Mouse (Mus musculus): Measurements from ENCODE around the gene Mgat4b. TPM values are rescaled to one million over a fixed set of nuclear protein-coding genes. Genes with fewer than 3 reads are reported as not detected.
A peak's percentile ranks its signal among the peaks of the same experiment; 100 is the strongest.

Mgat4b gene
- polyA plus RNA-seq, 1 experiment from 2014 or later = 19.5 TPM

- WGBS = 88% methylated on average over 3 of the region's 3 CpGs
- H3K27me3 ChIP-seq (ENCODE audit: control insufficient read depth, insufficient read depth, low read length) = no peaks in the 10 kb centered on the region
- H3K4me3 ChIP-seq (ENCODE audit: low read depth, low read length) = no peak overlapping the region
- H3K9ac ChIP-seq (replicated peaks; ENCODE audit: low read length) = no peak overlapping the region
- ATAC-seq (replicated peaks; ENCODE audit: insufficient number of reproducible peaks, low FRiP score, low TSS enrichment, low read depth) (no peak), DNase-seq (ENCODE audit: low spot score) (no peak)
- no peak overlapping the region for H3K27ac ChIP-seq (replicated peaks; ENCODE audit: low read depth, low read length)
- no peak overlapping the region for H3K4me2 ChIP-seq (ENCODE audit: low read depth, low read length)
- no peaks in the 10 kb centered on the region for H3K9me3 ChIP-seq (replicated peaks; ENCODE audit: control insufficient read depth, low read length)
- H3K36me3 ChIP-seq (replicated peaks; ENCODE audit: control insufficient read depth, insufficient read depth, low read depth, low read length) = peaks cover 19% of the 10 kb centered on the region
- H3K4me1 ChIP-seq (ENCODE audit: control insufficient read depth, insufficient read depth, low read length) = no peaks in the 10 kb centered on the region; the same call in 1 of the 2 replicates
These were observed 5.3 kb upstream of the Mgat4b start for GRCm38 (mm10) chr11:50205434-50205833.

GRCm38 (mm10) chr11:50206037-50206436 lies 4.7 kb upstream of the Mgat4b start:
- WGBS = 88% methylated on average over 2 of the region's 2 CpGs
- Histone ChIP-seq H3K4me2 (ENCODE audit: low read depth, low read length) (no peak overlapping the region), H3K4me3 (ENCODE audit: low read depth, low read length) (no peak overlapping the region), H3K27ac (replicated peaks; ENCODE audit: low read depth, low read length) (no peak overlapping the region), H3K27me3 (ENCODE audit: control insufficient read depth, insufficient read depth, low read length) (no peaks in the 10 kb centered on the region), H3K9me3 (replicated peaks; ENCODE audit: control insufficient read depth, low read length) (no peaks in the 10 kb centered on the region), H3K4me1 (ENCODE audit: control insufficient read depth, insufficient read depth, low read length) (no peaks in the 10 kb centered on the region; the same call in 1 of the 2 replicates), H3K36me3 (replicated peaks; ENCODE audit: control insufficient read depth, insufficient read depth, low read depth, low read length) (peaks cover 14% of the 10 kb centered on the region), H3K9ac (replicated peaks; ENCODE audit: low read length) (no peak overlapping the region)
- no peak for ATAC-seq (replicated peaks; ENCODE audit: insufficient number of reproducible peaks, low FRiP score, low TSS enrichment, low read depth)
- no peak for DNase-seq (ENCODE audit: low spot score)

GRCm38 (mm10) chr11:50207344-50207743 lies 3.3 kb upstream of the Mgat4b start:
- Histone ChIP-seq H3K27ac (replicated peaks; ENCODE audit: low read depth, low read length) (no peak overlapping the region), H3K4me1 (ENCODE audit: control insufficient read depth, insufficient read depth, low read length) (no peaks in the 10 kb centered on the region; the same call in 1 of the 2 replicates), H3K9me3 (replicated peaks; ENCODE audit: control insufficient read depth, low read length) (no peaks in the 10 kb centered on the region), H3K4me2 (ENCODE audit: low read depth, low read length) (no peak overlapping the region), H3K27me3 (ENCODE audit: control insufficient read depth, insufficient read depth, low read length) (no peaks in the 10 kb centered on the region), H3K9ac (replicated peaks; ENCODE audit: low read length) (no peak overlapping the region), H3K4me3 (ENCODE audit: low read depth, low read length) (no peak overlapping the region), H3K36me3 (replicated peaks; ENCODE audit: control insufficient read depth, insufficient read depth, low read depth, low read length) (peaks cover 8% of the 10 kb centered on the region)
- WGBS = 93% methylated on average over 14 of the region's 14 CpGs
- DNase-seq (ENCODE audit: low spot score) (no peak), ATAC-seq (replicated peaks; ENCODE audit: insufficient number of reproducible peaks, low FRiP score, low TSS enrichment, low read depth) (no peak)

- 95% methylated on average over 5 of the region's 5 CpGs for WGBS
- DNase-seq (ENCODE audit: low spot score) = no peak
- peaks cover 7% of the 10 kb centered on the region for H3K36me3 ChIP-seq (replicated peaks; ENCODE audit: control insufficient read depth, insufficient read depth, low read depth, low read length)
These were observed 2.7 kb upstream of the Mgat4b start for GRCm38 (mm10) chr11:50208039-50208438.

GRCm38 (mm10) chr11:50210101-50210504 lies 587 bp upstream of the Mgat4b start:
- H3K4me3 ChIP-seq (ENCODE audit: low read depth, low read length) = peak overlapping the region; percentile 94
- under 1% methylated on average over 24 of the region's 24 CpGs for WGBS
- DNase-seq (ENCODE audit: low spot score) = peak; percentile 91

More at GRCm38 (mm10) chr11:50208039-50208438, 2.7 kb upstream of the Mgat4b start:
- H3K4me2 ChIP-seq (ENCODE audit: low read depth, low read length) = no peak overlapping the region
- no peak for ATAC-seq (replicated peaks; ENCODE audit: insufficient number of reproducible peaks, low FRiP score, low TSS enrichment, low read depth)
- no peaks in the 10 kb centered on the region for H3K9me3 ChIP-seq (replicated peaks; ENCODE audit: control insufficient read depth, low read length)
- H3K9ac ChIP-seq (replicated peaks; ENCODE audit: low read length) = no peak overlapping the region
- no peak overlapping the region for H3K27ac ChIP-seq (replicated peaks; ENCODE audit: low read depth, low read length)
- H3K4me1 ChIP-seq (ENCODE audit: control insufficient read depth, insufficient read depth, low read length) = no peaks in the 10 kb centered on the region; the same call in 1 of the 2 replicates
- H3K4me3 ChIP-seq (ENCODE audit: low read depth, low read length) = no peak overlapping the region
- H3K27me3 ChIP-seq (ENCODE audit: control insufficient read depth, insufficient read depth, low read length) = no peaks in the 10 kb centered on the region

GRCm38 (mm10) chr11:50211322-50212059 lies 801 bp downstream of the Mgat4b start:
- ATAC-seq (replicated peaks; ENCODE audit: insufficient number of reproducible peaks, low FRiP score, low TSS enrichment, low read depth) (no peak), DNase-seq (ENCODE audit: low spot score) (no peak)
- Histone ChIP-seq H3K9ac (replicated peaks; ENCODE audit: low read length) (peak overlapping the region; percentile 28), H3K36me3 (replicated peaks; ENCODE audit: control insufficient read depth, insufficient read depth, low read depth, low read length) (peaks cover 6% of the 10 kb centered on the region), H3K9me3 (replicated peaks; ENCODE audit: control insufficient read depth, low read length) (no peaks in the 10 kb centered on the region), H3K4me1 (ENCODE audit: control insufficient read depth, insufficient read depth, low read length) (peaks cover 2% of the 10 kb centered on the region), H3K27ac (replicated peaks; ENCODE audit: low read depth, low read length) (no peak overlapping the region), H3K27me3 (ENCODE audit: control insufficient read depth, insufficient read depth, low read length) (no peaks in the 10 kb centered on the region), H3K4me2 (ENCODE audit: low read depth, low read length) (no peak overlapping the region), H3K4me3 (ENCODE audit: low read depth, low read length) (peak overlapping the region; percentile 94)
- WGBS = 81% methylated on average over 3 of the region's 3 CpGs

More at GRCm38 (mm10) chr11:50210101-50210504, 587 bp upstream of the Mgat4b start:
- peak overlapping the region; percentile 82 for H3K27ac ChIP-seq (replicated peaks; ENCODE audit: low read depth, low read length)
- peak overlapping the region; percentile 87 for H3K9ac ChIP-seq (replicated peaks; ENCODE audit: low read length)
- no peaks in the 10 kb centered on the region for H3K27me3 ChIP-seq (ENCODE audit: control insufficient read depth, insufficient read depth, low read length)
- peaks cover 7% of the 10 kb centered on the region for H3K36me3 ChIP-seq (replicated peaks; ENCODE audit: control insufficient read depth, insufficient read depth, low read depth, low read length)
- H3K9me3 ChIP-seq (replicated peaks; ENCODE audit: control insufficient read depth, low read length) = no peaks in the 10 kb centered on the region
- peak overlapping the region; percentile 61 for H3K4me2 ChIP-seq (ENCODE audit: low read depth, low read length)
- no peaks in the 10 kb centered on the region; the same call in 1 of the 2 replicates for H3K4me1 ChIP-seq (ENCODE audit: control insufficient read depth, insufficient read depth, low read length)
- peak; percentile 96 for ATAC-seq (replicated peaks; ENCODE audit: insufficient number of reproducible peaks, low FRiP score, low TSS enrichment, low read depth)

- Histone ChIP-seq H3K4me3 (ENCODE audit: low read depth, low read length) (no peak overlapping the region), H3K27me3 (ENCODE audit: control insufficient read depth, insufficient read depth, low read length) (no peaks in the 10 kb centered on the region), H3K9me3 (replicated peaks; ENCODE audit: control insufficient read depth, low read length) (no peaks in the 10 kb centered on the region), H3K4me1 (ENCODE audit: control insufficient read depth, insufficient read depth, low read length) (peaks cover 3% of the 10 kb centered on the region), H3K9ac (replicated peaks; ENCODE audit: low read length) (no peak overlapping the region), H3K4me2 (ENCODE audit: low read depth, low read length) (no peak overlapping the region), H3K27ac (replicated peaks; ENCODE audit: low read depth, low read length) (no peak overlapping the region), H3K36me3 (replicated peaks; ENCODE audit: control insufficient read depth, insufficient read depth, low read depth, low read length) (peaks cover 2% of the 10 kb centered on the region; the same call in 1 of the 2 replicates)
- 72% methylated on average over 3 of the region's 3 CpGs for WGBS
- DNase-seq (ENCODE audit: low spot score) (no peak), ATAC-seq (replicated peaks; ENCODE audit: insufficient number of reproducible peaks, low FRiP score, low TSS enrichment, low read depth) (no peak)
These were observed 1.5 kb downstream of the Mgat4b start for GRCm38 (mm10) chr11:50212060-50212739.

Data from embryonic facial prominence, embryonic 11.5 days (tissue).